Mouse (Mus musculus) left cerebral cortex, adult 18-20 months (tissue): ENCODE data around the gene Rfx4. TPM values are rescaled to one million over a fixed set of nuclear protein-coding genes. Genes with fewer than 3 reads are reported as not detected.
A peak's percentile ranks its signal among the peaks of the same experiment; 100 is the strongest.

Source experiments
- DNase-seq, 2 experiments: peaks; one replicate each; pipeline ENCODE4 v3.0.0; 2021 to 2022; ENCODE audit warnings: low spot score in 2 of 2, mixed read lengths in 1 of 2
- long read RNA-seq, 2 experiments: library from polyadenylated mRNA; stranded (forward); transcript quantifications; one replicate each; pipeline ENCODE4 v2.0.0; 2021
- total RNA-seq, 2 experiments: library from RNA; stranded (reverse); gene quantifications; 2 replicates each; pipeline ENCODE4 v1.2.3; 2021

The Rfx4 gene
- total RNA-seq = 10 to 100 TPM; 10.1 to 12.5 TPM
- long read RNA-seq, experiment 1, transcript Rfx4-202 (18 exons, 3,534 nt) = major isoform, 8 of 19 reads
- long read RNA-seq, experiment 1, partial matches to known transcripts = 7 of 19 reads
- long read RNA-seq, experiment 1, other reads (novel, unspliced or antisense) = 4 of 19 reads
- long read RNA-seq, experiment 2, partial matches to known transcripts = 0 of 5 reads
- long read RNA-seq, experiment 2, other reads (novel, unspliced or antisense) = 1 of 5 reads

DNA sequence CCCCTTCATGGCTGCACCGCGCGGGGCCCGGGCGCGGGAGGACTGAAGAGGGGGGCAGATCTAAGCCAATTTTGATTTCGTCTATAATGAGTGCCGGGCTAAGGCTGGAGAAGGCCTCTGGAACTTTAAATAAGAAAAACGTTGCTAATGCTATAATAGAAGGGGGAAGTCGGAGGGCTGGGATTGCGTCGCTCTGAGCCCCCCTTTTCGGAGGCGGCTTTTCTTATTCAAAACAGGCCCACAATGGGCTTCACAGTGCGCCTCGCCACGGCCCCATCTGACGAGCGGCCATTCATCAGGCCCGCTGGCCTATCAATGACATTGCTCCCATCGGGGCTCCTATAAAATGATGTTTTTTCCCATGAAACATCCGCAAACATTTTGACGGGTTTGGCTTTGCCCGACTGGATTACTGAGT is at the start of gene Rfx4:
Gene Rfx4, plus strand, starts transcription at position 277 of the 418 bp plus-strand sequence.
- DNase-seq = no peak

GRCm38 (mm10) chr10:84706543-84706942 is 49.3 kb upstream of the Rfx4 start:
- DNase-seq = no peak

GRCm38 (mm10) chr10:84707226-84707625 is 48.6 kb upstream of the Rfx4 start:
- DNase-seq = no peak

- DNase-seq = no peak
Observed at GRCm38 (mm10) chr10:84707752-84708530, 47.9 kb upstream of the Rfx4 start.

GRCm38 (mm10) chr10:84710192-84710591 is 45.7 kb upstream of the Rfx4 start:
- no peak for DNase-seq

GRCm38 (mm10) chr10:84710827-84711226 is 45.0 kb upstream of the Rfx4 start:
- no peak for DNase-seq

GRCm38 (mm10) chr10:84711479-84711878 is 44.4 kb upstream of the Rfx4 start:
- DNase-seq = no peak

DNA sequence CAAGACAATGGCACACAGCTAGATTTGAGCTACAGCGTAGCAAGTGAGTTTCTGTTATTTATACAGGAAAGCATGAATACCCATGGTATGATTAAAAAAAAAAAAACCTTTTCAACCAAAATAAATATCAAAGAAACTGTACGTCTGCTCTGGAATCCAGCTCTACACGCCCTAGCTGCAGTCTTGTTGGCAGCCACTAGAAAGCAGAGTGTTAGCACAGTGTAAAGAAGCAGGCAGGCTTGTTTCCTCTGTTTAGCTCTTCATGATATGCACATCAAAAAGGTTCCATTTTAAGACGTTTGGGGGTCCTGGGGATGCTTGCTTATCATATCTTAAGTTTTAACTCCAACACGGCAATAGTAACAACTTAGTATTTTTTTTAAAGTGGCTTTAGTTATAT is 43.9 kb upstream of the Rfx4 start:
- no peak for DNase-seq

GRCm38 (mm10) chr10:84712532-84712931 is 43.3 kb upstream of the Rfx4 start:
- DNase-seq = no peak

DNA sequence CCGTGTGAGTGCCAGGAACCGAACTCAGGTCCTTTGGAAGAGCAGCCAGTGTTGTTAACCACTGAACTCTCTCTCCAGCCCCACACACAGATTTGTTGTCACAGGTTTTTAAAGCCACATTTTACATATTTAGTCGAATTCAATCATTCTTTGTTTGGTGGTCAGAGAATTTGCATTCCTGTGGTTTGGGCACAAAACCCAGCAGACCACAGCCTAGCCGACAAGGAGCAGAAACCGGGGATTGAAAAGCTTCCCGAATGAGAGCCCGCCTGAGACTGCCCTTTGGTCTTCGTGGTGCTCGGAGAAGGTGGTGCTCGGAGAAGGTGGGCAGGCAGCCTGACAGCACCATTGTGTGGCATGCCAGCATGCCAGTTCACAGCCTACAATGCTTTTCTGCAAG is 42.8 kb upstream of the Rfx4 start:
- no peak for DNase-seq

DNA sequence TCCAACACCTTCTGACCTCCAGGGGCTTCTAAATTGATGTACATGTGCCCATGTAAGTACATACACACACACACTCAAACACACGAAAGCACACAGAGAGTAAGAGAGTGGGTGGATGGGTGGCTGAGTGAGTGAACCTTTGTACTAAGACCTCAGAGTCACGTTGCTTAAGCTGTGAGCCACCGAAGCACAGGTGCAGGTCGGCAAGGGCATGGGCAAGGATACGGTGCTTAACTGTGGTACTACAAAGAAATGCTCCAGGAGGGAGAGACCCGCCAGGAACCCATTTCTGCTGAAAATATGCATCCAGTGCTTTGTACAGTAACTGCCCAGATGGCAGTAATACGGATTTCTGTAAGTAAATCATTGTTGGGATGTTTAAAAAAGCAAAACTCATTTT is 40.2 kb upstream of the Rfx4 start:
- DNase-seq = no peak

- DNase-seq = no peak
Observed at GRCm38 (mm10) chr10:84716581-84716980, 39.3 kb upstream of the Rfx4 start.

GRCm38 (mm10) chr10:84722711-84723110 is 33.2 kb upstream of the Rfx4 start:
- no peak for DNase-seq

DNA sequence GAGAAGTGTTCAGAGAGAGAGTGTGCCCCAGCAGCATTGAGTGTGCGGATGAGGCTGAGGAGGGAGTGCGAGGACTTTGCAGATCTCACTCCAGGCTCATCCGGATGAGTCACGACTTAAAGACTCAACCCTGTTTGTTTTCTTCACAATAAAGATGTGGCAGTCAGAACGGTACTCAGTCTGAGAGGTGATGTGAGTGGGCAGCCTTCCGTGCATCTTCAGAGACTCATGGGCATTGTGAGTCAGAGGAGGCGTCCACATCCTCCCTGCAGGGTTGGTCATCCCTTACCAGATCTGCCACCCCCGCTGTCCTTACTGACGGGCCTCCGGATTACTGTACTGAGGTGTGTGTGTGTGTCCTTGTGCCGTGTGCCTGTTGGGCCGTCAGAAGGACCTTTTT is 28.9 kb upstream of the Rfx4 start:
- DNase-seq = peak; percentile 13 to 30

- DNase-seq = no peak
Observed at GRCm38 (mm10) chr10:84727760-84728159, 28.1 kb upstream of the Rfx4 start.

GRCm38 (mm10) chr10:84730078-84730477 is 25.8 kb upstream of the Rfx4 start:
- DNase-seq = no peak

- DNase-seq = no peak
Observed at GRCm38 (mm10) chr10:84730956-84731355, 24.9 kb upstream of the Rfx4 start.

DNA sequence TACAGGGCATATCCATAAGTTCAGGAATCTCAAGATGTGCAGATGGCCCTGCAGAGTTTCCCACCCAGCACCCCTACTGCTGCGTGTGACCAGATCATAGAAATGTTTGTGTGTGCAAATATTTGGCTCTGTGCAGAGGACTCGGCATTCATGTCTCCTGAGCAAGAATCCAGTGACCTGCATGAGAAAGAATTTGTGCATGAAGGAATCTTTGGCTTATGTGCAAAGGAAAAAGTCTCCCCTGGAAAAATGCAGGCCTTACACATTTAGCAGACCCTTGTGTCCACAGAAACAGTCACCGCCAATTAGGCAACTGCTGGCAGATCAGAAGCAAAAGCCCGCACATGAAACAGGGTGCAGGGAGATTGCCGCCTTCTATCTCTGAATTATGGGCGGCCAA is 22.4 kb upstream of the Rfx4 start:
- DNase-seq = no peak

DNA sequence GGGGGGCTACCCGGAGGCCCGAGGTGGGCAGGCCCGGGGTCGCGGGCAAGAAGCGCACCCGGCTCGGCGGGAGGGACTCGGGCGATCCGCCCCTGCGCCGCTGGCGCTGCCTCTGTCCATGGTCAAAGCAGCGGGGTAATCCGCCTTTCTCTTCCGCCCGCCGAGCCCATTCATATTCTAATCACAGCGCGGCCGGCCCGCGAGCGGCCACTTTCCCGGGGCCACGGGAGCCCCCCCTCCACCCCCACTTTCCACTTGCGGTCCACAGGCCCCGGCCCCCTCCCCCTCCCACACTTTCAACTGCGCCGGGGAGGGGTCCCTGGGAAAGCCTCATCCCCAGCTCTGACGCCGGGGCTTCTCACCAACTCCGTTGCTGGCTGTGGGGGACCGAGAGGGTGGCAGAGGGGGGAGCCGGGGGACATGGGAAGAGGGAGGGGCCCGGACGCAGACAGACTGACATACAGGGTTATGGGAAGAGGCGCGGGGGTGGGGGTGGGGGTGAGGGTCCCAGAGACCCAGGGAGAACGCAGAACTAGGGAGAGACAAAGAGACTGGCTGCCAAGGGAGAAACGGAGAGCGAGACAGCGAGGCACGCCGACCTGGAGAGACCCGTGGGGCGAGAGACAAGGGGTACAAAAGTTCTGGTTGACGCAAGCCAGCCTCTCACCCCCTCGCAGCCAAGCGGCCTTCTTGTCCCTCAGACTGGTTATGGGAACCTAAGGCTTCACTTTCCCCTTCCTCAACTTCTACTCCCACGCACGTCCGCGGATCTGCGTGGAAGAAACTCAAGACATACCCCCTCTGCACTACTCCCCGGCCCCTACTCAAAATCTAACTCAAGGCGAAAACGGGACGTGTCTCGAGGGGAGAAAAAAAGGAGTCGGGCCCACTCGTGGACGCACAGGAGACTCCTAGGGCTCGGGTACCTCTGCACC is 744 bp upstream of the Rfx4 start:
- DNase-seq = no peak

GRCm38 (mm10) chr10:84756435-84757095 is 703 bp downstream of the Rfx4 start:
- DNase-seq = no peak
